Mouse (Mus musculus) layer of hippocampus, adult 9-11 months (tissue): Measurements from ENCODE around the gene Dgkq.
"Not testable (repeated sequence)": the region's sequence is repeated elsewhere in the genome, so short reads cannot be mapped to it uniquely, and the experiment has no call there.

Experiments used
- DNase-seq: peaks from one replicate; pipeline ENCODE4 v3.0.0; 2022

Dgkq gene

GRCm38 (mm10) chr5:108653341-108653740, 16.1 kb downstream of the Dgkq start:
- DNase-seq: no peak

DNA sequence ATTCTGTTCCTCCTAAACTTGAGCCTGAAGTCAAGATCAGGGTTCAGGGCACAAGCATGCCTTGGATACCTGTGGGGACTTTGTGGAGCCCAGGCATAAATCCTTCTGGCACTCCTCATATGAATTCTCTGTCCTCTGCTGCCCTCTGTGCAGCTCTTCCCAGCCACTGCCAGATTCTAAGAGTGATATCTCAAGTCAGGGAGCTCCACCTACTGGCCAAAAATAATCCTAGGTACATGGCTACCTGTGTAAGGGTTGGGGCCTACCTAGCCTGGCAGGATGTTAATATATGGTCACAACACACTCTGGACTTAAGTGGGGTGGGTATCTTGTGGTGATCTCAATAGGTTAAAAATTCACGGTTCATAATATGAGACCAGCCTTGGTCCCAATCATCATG, 17.6 kb downstream of the Dgkq start:
- DNase-seq: no peak

DNA sequence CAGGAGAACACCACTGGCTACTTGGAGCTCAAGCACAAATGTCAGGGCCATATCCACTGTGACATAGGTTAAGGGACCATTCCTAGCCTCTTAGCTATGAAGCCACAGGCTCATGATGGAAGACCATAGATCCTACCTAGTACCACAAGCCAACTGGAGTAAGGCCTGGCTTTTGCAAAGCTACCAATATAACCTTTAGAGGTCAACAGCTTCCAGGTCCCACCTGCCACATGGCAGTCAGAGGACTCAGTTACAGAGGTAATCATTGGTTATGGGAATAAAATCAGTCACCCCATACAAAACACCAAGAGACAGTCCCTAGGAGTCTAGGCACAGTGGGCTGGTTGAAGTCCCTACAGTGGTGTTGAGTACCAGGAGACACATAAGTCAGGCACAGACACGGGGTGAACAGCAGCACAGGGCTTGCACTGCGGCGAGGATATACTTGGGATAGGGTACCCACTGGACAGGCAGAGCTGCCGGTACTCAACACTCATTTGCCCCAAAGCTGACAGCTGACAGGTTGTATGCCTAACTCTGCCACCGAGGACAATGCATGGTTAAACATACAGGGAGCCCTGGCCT, 18.2 kb downstream of the Dgkq start:
- no peak for DNase-seq

DNA sequence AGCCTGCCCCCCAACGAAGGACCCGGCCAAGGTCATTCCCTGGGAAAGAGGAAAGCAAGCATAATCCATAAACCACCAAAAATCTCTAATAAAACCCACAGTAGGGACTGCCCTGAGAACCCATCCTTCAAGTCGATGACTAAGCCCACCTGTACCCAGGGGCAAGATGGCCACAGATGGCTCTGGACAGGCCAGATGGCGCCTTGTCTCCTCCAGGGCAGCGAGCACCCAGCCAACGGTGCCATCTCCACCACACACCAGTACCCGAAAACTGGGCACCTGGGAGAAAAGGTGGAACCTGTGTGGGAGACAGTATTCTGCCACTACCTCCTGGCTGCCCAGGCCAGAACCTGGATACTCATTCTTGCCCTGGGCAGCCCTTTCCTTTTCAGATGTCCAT, 19.1 kb downstream of the Dgkq start:
- no peak for DNase-seq

DNA sequence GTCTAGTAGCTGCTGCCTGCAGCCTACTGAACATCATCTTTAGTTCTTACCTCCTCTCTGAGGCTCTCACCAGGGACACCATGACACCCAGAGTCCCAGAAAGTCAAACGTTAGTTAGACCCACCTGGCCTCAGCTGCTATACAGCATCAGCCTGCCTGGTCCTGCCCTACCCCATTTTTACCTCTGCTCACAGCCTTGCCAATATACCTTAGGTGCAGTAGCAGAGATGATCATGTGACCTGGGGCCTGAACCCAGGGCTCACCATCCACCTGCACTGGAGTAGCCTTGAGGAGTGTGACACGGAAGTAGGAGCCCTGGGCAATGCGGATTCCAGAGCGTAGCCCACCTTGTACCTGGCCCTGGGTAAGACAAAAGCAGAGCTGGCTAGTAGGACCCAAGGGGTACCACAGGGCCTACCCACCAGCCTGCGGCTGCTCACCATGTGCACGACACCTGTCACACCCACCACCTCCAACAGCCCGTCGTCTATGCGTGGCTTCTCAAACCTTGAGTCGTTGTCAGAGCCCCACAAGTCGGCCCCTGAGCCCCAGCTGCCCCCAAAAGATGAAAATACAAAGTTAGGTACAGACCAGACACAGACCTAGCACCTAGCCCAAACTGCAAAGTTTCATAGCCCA, 20.4 kb downstream of the Dgkq start:
- DNase-seq: no peak

DNA sequence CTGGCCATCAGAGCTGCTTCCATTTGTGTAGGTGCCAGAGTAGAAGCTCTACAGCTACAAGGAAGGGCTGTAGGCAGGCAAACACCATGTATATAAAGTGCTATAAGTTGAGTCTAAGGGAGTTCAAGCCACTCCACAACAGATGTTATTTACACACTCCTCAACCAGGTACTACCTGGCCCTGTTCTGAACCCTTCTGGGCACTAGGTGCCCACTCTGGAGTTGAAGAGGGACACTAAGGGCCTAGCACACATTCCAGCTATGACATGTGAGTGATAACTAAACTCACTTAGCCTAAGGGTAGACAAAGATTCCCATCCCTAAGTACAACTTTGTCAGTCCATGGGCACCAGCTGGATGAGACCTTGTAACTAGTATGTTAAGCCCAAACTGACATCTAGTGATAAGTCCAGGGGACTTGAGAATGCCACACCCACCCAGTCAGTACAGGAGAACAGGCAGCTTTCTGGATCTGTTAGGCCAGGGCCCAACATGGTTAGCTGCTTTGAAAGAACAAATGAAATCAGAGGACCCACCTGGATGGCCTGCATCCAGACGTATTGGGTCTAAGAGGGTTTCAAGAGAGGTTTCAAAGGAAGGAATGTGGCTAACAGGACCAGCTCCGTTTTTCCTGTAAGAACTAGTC, 21.5 kb downstream of the Dgkq start:
- no peak for DNase-seq

- no peak for DNase-seq
Observed at GRCm38 (mm10) chr5:108647311-108647710, 22.2 kb downstream of the Dgkq start.

GRCm38 (mm10) chr5:108646343-108646660, 23.2 kb downstream of the Dgkq start:
- DNase-seq: no peak

GRCm38 (mm10) chr5:108645651-108646342, 23.7 kb downstream of the Dgkq start:
- DNase-seq: peak; percentile 46

DNA sequence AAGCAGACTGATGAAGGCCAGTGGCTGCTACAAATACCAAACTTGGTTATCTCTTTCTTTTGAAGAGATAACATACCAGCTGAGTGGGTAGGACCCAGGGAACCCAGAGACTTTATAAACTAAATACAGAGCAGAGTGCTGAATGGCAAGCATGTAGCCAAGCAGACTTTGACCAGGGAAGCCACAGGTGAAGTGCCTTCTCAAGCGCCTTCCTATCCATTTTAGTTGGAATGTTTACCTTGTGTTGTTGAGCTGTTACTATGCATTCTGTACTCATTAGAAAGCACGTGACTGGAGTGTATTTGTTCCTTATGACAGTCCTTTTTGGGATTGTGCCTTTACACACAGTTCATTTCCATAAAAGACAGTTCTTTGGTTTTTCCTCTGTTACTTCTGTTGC, 25.8 kb downstream of the Dgkq start:
- DNase-seq: no peak

GRCm38 (mm10) chr5:108636172-108636571, 33.3 kb downstream of the Dgkq start:
- DNase-seq: no peak

- not testable (repeated sequence) for DNase-seq
Observed at GRCm38 (mm10) chr5:108634088-108634487, 35.4 kb downstream of the Dgkq start.

- DNase-seq: no peak
Observed at GRCm38 (mm10) chr5:108633676-108634075, 35.8 kb downstream of the Dgkq start.

DNA sequence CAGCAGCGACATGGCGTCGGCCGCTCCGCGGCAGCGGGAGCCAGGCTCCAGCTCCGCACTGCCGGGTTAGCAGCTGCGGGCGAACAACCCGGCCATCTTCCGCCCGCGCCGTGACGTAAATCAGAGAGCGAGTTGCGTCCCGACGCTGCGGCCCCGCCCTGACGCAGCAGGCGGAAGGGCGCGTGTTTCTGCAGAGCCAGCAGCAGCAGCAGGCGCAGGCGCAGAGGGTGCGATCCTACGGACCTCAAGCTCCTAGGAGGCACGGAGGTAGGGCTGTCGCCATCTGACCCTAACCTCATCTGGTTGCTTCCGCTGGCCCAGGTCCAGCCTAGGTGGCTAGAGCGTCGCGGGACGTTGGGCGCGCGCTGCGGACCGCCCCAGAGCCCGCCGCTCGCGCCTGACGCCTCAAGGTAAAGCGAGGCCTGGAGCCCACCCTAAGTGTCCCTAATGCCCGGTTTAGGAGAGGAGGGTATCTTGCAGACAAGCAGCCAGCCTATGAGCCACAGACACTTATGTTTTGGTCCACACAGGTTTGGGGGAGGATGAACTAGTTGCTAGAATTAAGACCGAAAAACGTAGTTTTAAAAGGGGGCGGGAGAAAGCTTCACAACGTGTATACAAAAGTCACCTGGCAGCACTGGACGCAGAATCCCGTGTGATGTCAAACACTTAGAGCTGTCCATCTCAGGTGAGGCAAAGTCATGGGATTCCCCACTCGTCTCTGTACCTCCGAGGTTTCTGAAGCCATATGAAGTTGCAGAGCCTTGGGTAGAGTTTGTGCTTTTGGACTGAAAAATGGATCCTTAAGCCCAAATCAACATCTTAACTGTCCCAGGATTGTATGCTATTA, 39.6 kb downstream of the Dgkq start, which contains the start of the genes Gak and Tmem175:
Gene Gak, minus strand, starts transcription at position 122 of the 850 bp plus-strand sequence.
Gene Tmem175, plus strand, starts transcription at position 137 of the 850 bp plus-strand sequence.
- DNase-seq: peak; percentile 94

DNA sequence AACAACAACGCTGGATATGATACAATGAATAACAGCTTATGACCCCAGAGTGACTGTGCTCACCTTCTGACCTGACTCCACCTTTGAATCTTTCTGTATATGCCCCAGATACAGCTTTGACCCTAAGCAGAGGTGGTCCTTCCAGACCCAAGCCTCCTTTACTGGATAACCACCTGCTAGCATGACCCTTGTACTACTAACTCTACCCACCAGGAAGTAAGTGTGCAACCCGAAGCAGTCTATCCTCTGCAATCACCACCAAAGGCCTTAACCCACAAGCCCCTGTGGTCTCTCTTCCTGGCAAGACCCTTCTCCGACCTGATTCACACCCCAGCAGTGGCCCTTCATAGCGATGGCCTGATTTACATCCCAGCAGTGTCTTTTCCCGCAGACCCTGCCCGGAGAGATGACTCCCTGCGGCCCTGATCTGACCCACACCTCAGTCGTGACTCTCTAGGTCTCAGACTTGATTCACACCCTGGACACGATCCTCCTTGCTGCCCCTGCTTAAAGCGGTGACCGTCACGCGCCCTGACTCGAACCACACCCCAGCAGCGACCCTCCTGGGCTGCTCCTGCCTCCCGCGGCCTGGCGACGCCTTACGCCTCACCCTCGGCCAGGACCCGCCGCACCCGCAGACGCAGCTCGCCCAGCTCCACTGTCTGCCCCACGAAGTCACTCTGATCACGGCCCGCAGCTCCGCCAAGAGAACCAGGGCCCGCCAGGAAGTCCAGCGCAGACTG, 40.4 kb downstream of the Dgkq start:
- no peak for DNase-seq

- DNase-seq: no peak
Observed at GRCm38 (mm10) chr5:108626050-108626660, 43.3 kb downstream of the Dgkq start.

DNA sequence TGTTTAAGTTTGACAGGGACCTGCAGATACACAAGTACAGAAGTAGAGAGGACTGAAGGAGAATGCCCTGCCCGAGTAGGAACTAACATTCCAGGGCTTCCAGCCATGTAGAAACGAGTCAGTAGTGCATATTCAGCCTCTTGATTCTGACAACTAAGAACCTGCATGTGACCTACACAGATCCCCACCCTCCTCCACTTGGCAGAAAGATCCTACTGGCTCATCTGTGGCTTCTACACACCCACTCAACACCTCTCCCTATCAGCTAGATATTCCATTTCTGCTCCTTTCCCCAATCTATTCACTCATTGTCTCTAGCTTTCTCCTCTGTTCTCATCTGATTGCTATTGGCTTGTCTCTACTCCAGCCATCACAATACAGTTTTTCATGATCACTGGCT, 47.6 kb downstream of the Dgkq start:
- DNase-seq: peak; percentile 15

- DNase-seq: no peak
Observed at GRCm38 (mm10) chr5:108610426-108610825, 59.0 kb downstream of the Dgkq start.

DNA sequence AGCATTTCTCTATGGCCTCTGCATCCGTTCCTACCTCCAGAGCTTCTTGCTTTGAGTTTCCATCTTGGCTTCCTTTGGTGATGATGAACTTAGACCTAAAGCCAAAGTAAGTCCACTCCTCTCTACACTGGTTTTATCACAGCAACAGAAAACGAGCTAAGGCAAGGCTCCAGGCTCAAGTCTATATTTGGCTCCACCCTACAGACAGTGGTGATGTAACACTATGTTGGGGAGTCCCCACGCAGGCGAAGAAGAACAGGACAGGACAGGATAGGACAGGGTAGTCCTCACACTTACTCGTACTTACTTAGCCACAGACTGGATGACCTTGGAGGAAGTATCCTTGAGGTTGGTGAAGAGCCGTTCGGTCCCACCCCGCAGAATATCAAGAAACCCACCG, 66.9 kb downstream of the Dgkq start:
- DNase-seq: no peak

- no peak for DNase-seq
Observed at GRCm38 (mm10) chr5:108599923-108600322, 69.5 kb downstream of the Dgkq start.
